Mouse (Mus musculus) cerebellum, postnatal 10 days (tissue): ENCODE measurements around the gene Nrg3.
"Not testable (repeated sequence)": the region's sequence is repeated elsewhere in the genome, so short reads cannot be mapped to it uniquely, and the experiment has no call there.

Experiments
- DNase-seq, 2 experiments: peaks; one replicate each; pipeline ENCODE4 v3.0.0; 2021; ENCODE audit warnings: mixed read lengths in 2 of 2

The Nrg3 gene

GRCm38 (mm10) chr14:39191946-39192345 is 280.9 kb downstream of the Nrg3 start:
- DNase-seq, result peak; percentile 40 to 48

DNA sequence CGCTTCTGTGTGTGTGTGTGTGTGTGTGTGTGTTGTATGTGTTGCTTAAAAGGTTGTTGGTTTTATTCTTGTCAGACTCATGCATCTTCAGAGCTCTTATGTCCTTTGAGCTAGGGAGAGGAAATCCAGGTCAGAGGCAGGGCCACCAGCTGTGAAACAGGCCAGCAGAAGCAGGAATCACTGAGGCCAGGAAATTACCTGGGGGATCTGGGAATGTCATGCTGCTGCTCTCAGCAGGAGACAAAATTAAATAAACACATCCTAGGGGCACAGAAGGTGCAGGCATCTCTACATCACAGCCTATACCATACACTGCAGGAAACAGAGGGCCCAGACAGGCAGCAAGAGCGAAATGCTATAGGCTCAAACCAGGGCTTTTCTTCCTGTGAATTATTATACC is 299.2 kb downstream of the Nrg3 start:
- peak; percentile 32 to 34 for DNase-seq

- DNase-seq, result no peak
These were observed 312.7 kb downstream of the Nrg3 start for GRCm38 (mm10) chr14:39160140-39160539.

- no peak for DNase-seq
These were observed 317.4 kb downstream of the Nrg3 start for GRCm38 (mm10) chr14:39155462-39155861.

GRCm38 (mm10) chr14:39129766-39130165 is 343.1 kb downstream of the Nrg3 start:
- no peak for DNase-seq

GRCm38 (mm10) chr14:39117977-39118376 is 354.9 kb downstream of the Nrg3 start:
- DNase-seq, result no peak

GRCm38 (mm10) chr14:39116522-39117231 is 356.2 kb downstream of the Nrg3 start:
- DNase-seq, result not testable (repeated sequence)

- DNase-seq, result peak; percentile 26 to 35
These were observed 363.3 kb downstream of the Nrg3 start for GRCm38 (mm10) chr14:39109566-39109965.

DNA sequence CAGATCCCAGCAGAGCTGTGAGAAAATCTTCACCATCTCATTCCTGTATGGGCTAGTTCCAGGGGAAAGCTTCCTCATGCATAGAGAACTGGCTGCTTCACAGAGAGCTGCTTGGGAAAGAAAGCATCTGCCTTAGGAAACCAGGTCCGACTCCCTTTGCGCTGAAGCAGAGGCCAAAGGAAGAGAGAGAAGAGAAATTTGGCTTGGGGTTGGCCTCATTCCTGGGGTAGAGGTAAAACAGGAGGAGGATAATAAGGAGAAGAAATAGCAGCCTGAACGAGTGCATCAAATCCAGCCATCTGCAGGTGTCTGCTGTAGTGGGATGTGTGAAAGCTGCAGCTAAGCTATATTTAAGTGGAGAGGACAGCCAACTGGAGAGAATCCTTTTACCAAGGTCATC is 366.1 kb downstream of the Nrg3 start:
- DNase-seq, result peak; percentile 39 to 44

DNA sequence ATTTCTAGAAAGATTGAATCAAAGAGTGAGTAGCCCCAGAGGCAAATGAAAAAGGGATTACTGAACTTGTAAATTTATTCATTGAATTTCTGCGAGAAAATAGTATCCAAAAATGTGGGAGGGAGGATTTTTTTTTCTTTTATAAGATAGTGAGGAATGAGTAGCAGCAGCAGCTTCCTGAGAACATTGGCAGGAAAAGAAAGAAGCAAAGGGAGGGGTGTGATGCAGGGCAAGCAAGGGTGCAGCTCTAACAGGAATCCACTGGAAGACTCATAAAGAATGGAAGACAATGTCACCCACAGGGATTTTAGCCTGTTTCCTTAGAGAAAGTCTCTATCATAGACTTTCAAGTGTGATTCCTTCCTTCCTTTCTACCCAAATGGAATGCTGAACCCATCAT is 377.7 kb downstream of the Nrg3 start:
- DNase-seq, result no peak

GRCm38 (mm10) chr14:39079461-39079860 is 393.4 kb downstream of the Nrg3 start:
- DNase-seq, result no peak

- DNase-seq, result no peak
These were observed 421.3 kb downstream of the Nrg3 start for GRCm38 (mm10) chr14:39051542-39051941.

DNA sequence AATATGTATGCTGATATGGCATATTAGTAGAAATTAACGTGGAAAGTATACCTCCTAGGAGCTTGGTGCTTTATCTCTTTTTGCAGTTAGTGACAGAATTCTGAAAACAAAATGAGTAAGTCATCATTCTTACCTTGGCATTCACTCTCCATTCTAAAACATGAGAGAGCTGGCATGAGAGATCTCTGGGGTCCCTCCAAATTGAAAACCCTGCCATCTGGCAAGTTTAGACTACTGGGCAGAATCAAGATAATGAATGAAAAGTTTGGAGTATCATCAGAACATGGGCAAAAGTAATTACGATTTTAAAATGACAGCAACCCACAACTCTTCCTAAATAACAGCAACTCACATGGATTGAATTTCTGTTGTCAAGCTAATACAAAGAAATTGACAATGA is 423.9 kb downstream of the Nrg3 start:
- DNase-seq, result peak; percentile 49 to 57

GRCm38 (mm10) chr14:39044290-39044689 is 428.6 kb downstream of the Nrg3 start:
- no peak for DNase-seq

- peak; percentile 53 to 55 for DNase-seq
These were observed 429.1 kb downstream of the Nrg3 start for GRCm38 (mm10) chr14:39043793-39044192.

DNA sequence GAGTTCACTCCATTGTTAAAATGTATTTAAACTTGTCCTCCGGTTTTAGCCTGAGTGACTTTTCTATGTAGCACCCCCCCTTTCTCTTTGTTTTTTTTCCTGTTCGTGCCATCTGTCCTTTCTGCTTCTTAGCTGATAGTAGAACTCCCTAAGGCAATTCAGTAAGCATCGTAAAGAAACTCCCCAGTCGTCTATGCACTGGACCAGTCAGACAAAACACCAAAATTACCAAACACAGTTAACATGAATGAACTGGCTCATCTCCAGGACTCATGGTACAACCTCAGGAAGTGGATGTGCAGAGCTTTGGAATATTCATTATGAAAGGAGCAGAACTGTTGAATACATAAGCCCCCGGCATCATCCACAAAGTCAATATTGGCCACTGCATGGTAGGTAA is 429.5 kb downstream of the Nrg3 start:
- DNase-seq, result peak; percentile 4 to 43

DNA sequence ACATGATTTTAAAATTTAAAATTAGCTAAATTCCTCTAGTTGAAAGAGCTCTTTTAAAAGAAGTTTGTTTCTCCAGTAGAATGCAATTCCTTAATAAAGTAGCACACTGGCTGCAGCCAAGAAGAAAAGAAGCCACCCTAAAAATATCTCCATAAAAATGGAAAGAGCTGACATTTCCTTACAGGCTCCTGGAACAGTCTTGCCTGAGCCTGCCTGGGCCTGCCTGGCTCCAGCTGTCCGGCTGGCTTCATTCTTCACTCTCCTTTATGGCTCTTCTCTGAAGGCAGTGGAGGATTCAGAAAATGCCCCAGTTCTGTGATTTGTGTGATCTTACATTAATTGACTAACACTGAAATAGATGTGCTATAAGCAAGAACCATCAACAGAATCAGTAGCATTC is 433.8 kb downstream of the Nrg3 start:
- peak; percentile 52 to 66 for DNase-seq

DNA sequence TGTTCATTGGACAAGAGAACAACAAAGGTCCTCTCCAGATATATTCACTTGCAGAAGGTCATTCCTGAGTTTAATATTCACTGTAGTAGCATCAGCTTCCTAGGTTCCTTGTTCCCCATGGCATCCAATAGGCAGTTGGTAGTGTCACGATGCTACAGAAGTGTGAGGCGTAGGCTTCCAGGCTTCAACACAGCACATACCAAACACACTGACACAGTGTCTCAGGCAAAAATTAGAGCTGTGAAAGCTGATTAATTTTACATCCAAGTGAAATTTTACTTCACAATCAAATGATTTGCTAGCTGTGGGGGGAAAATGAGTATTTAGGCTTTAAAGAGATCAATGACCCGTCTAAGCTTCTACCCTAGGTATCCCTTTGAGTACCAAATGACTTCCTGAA is 438.4 kb downstream of the Nrg3 start:
- DNase-seq, result no peak

- DNase-seq, result no peak
These were observed 449.8 kb downstream of the Nrg3 start for GRCm38 (mm10) chr14:39023065-39023464.

- no peak for DNase-seq
These were observed 458.8 kb downstream of the Nrg3 start for GRCm38 (mm10) chr14:39014126-39014525.

DNA sequence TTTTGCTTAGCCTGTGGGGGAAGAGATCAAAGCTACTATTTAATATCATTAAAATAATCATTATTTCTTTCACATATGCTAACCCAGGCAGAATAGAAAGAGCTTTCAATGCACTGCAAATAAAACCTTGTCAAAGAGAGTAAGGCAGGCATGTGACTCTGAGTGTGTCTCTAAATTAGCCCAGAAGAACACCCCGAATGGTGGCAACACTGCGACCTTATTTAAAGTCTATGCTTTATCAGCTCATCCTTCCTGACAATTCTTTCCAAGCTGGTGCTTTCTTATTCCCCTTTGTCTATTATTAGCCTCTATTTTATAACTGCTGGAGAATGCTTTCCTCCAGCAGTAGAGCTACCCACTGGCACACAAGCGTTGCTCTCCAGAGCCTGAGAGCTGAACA is 475.0 kb downstream of the Nrg3 start:
- no peak for DNase-seq

DNA sequence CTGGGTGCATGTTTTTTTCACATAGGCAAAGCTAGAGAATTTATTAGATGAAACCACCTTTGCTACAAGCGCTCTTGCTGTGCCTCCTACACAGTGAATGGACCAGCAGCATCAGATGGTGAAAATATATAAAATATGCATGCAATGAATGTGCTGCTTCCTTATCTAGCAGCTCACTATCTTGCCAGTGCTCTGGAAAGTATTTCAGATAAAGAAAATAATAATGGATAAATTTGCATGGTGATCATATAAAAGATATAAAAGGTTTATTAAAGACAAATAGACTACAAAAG is 480.4 kb downstream of the Nrg3 start:
- DNase-seq, result no peak

GRCm38 (mm10) chr14:38991847-38992573 is 480.9 kb downstream of the Nrg3 start:
- peak; percentile 60 to 72 for DNase-seq

DNA sequence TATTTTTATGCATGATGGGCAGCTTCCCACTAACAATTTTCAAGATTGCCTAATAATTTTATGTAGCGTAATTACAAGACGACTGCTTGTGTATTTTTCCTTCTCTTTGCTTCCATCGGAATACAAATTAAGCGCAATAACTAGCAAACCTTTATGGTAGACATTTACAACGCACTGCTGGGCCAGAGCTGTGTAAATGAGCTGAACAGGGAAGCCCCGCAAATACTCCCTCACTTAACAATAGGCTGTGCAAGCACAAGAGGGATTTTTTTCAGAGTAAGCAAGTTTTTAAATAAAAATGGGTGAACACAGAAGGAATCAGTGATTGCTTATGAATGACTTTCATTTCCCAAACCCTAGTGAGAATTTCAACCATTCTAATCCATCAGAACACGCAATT is 513.5 kb downstream of the Nrg3 start:
- no peak for DNase-seq

- no peak for DNase-seq
These were observed 535.4 kb downstream of the Nrg3 start for GRCm38 (mm10) chr14:38937481-38937880.
